Mouse (Mus musculus) B cell, adult 67 days (primary cell): ENCODE data around the gene Hid1. TPM values are rescaled to one million over a fixed set of nuclear protein-coding genes. Genes with fewer than 3 reads are reported as not detected.

ENCODE experiments used
- total RNA-seq, 2 experiments: library from RNA; stranded (reverse); gene quantifications; 4 replicates each; pipeline ENCODE4 v1.2.4; 2023

Gene Hid1
- total RNA-seq: under 1 TPM; 0.49 to 0.71 TPM

DNA sequence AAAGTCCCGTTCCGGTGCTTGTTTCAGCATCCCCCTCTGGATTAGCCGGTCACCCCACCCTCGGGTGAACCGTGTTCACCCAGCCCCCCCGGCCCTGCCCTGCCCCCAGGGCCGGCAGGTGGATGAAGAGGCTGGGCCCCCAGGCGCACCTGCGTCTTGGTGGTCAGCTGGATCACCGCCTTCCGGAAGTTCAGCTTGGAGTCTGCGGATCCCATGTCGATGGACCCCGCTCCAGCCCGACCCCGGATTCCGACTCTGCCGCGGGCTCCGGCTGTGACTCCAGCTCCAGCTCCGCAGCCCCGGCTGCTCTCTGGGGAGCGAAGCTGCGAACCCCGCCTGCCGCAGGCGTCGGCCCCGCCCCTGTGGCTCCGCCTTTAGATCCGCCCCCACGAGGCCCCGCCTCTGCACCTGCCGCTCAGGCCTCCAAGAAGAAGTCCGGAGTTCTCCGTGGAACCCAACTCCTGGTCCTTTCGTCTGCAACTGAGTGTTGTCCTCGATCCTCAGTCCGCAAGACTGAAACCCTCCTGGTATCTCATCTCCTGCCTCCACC, at the start of gene Hid1:
Gene Hid1 (minus strand): TSS at position 362 of the 550 bp plus-strand sequence.

GRCm38 (mm10) chr11:115403338-115404124, 36.0 kb upstream of the Hid1 start, which contains the start of gene Mrpl58:
Gene Mrpl58, plus strand, starts transcription at chr11:115403752.

DNA sequence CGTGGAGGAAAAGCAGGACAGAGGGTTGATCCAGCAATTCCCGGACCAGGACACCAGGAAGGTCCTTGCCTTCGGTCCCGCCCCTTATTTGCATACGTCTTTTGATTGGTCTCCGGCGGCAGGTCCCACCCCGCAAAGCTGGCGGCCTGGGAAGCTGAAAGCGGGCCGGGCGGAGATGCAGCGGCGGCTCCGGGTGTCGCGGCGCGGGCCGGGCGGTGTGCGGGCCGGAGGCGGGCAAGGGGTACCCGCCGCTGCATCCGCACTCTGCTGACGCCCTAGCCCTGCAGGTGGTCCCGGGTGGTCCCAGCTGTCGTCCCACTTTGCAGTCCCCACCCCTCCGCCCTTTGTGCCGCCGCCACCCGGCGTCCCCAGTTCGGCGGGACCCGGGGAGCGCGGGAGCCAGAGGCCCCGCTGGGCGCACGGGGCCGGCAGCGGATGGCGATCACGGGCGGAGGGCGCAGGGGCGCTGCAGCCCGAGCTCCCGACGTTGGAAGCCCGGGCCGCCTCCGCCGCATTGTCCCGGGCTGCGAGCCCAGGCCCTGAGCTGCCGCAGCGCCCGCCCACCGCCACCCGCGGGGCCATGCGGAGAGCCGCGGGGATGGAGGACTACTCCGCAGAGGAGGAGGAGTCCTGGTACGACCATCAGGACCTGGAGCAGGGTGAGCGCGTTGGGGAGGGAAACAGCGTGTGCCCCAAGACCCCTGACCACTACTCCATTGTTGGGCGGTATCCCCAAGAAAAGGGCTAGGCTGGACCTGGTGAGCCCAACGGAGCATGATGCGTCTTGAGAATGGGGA, 14.4 kb upstream of the Hid1 start, which contains the start of gene Cdr2l:
Gene Cdr2l (plus strand): TSS at position 174 of the 797 bp plus-strand sequence.

DNA sequence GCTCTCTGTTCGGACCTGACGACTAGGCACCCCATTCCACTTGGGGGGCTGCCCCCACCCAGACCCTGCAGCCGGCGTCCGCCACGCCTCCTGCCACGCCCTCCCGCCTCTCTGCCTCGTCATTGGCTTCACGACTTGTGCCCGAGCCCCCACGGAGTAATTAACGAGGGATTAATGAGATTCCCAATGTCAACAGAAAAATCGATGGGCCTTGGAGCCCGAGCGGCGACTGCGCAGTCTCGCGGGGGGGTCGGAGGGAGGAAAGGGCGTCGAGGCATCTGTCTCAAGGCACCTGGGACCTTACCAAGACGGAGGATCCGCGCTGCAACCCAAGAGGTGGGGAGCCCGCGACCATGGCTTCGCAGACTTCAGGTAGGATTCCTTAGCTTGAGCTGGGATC, 33.0 kb downstream of the Hid1 start, which contains the start of gene Otop3:
Gene Otop3 (plus strand): TSS at position 201 of the 400 bp plus-strand sequence.

DNA sequence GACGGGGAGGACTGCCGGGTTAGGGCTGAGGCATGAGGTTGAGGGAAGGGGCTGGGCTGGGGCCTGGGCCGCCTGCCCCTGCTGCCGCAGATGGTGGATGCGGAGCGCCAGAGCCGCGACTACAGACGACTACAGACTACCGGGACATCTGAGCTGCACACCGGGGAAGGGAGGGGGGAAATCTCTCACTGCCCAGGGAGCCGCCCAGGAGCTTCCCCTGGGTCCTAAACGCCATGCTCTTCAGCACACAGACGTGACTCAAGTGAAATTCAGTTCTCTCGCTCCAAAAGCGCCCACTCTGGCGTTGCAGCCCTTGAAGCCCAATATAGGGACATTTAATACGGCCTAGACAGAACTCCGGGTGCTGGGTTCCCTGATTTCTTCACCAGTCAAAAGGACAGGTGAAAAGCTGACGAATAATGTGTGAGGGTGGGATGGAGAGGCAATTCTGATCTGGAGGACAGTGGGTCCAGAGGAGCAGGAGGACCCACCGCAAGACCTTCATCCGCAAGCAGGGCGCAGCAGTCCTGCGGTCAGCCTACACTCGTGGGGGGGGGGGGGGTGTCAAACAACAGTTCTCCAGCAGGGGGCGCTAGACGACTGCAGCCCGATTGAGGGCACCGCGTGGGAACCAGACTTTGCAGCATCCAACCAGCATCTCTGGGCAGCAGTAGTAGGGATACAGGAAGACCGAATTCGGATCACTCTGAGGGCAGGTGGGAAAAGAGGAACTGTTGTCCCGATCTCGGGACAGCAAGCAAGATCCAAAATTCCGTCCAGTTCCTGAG, 45.5 kb downstream of the Hid1 start, which contains the start of gene Ush1g:
Gene Ush1g (minus strand): TSS at position 136 of the 788 bp plus-strand sequence.

GRCm38 (mm10) chr11:115306863-115307262, 60.7 kb downstream of the Hid1 start, which contains the start of gene Otop2:
Gene Otop2, plus strand, starts transcription at chr11:115307163.

Other genes starting within 250 kb of the Hid1 start
- gene Cd300lf, start 233.8 kb downstream of the Hid1 start, total RNA-seq: 10 to 100 TPM in 1 of 2 experiments, 1 to 10 TPM in 1; 6.3 to 12.4 TPM
- 10 to 100 TPM; 83.4 to 90.5 TPM for gene Slc9a3r1, start 204.4 kb downstream of the Hid1 start, total RNA-seq
- 10 to 100 TPM; 11.5 to 20.2 TPM for gene Tmem104, start 180.3 kb downstream of the Hid1 start, total RNA-seq
- gene Nat9, start 179.9 kb downstream of the Hid1 start, total RNA-seq: 10 to 100 TPM; 17.5 to 21.0 TPM
- not detected for gene Grin2c, start 100.5 kb downstream of the Hid1 start, total RNA-seq
- 10 to 100 TPM; 21.8 to 23.8 TPM for gene Fdxr, start 90.7 kb downstream of the Hid1 start, total RNA-seq
- under 1 TPM in 1 of 2 experiments, not detected in 1; 0.33 TPM for gene Fads6, start 70.1 kb downstream of the Hid1 start, total RNA-seq
- not detected for gene Otop2, start 60.6 kb downstream of the Hid1 start, total RNA-seq
- gene Ush1g, start 45.7 kb downstream of the Hid1 start, total RNA-seq: not detected
- not detected for gene Otop3, start 33.0 kb downstream of the Hid1 start, total RNA-seq
- gene Cdr2l, start 14.2 kb upstream of the Hid1 start, total RNA-seq: not detected
- 10 to 100 TPM; 45.7 to 47.3 TPM for gene Mrpl58, start 36.0 kb upstream of the Hid1 start, total RNA-seq
- 100 to 1,000 TPM; 178 to 191 TPM for gene Atp5h, start 52.2 kb upstream of the Hid1 start, total RNA-seq
- gene Kctd2, start 52.4 kb upstream of the Hid1 start, total RNA-seq: 10 to 100 TPM; 45.6 to 46.5 TPM
- not detected for gene Trim80, start 72.8 kb upstream of the Hid1 start, total RNA-seq
- gene Slc16a5, start 94.7 kb upstream of the Hid1 start, total RNA-seq: not detected
- 10 to 100 TPM; 12.8 to 17.2 TPM for gene Armc7, start 107.9 kb upstream of the Hid1 start, total RNA-seq
- gene Nt5c, start 124.1 kb upstream of the Hid1 start, total RNA-seq: 10 to 100 TPM; 80.8 to 91.6 TPM
- gene Jpt1, start 146.6 kb upstream of the Hid1 start, total RNA-seq: 100 to 1,000 TPM; 204 to 206 TPM
- gene Sumo2, start 168.5 kb upstream of the Hid1 start, total RNA-seq: 100 to 1,000 TPM; 259 to 284 TPM
- 10 to 100 TPM; 72.6 to 89.3 TPM for gene Nup85, start 196.7 kb upstream of the Hid1 start, total RNA-seq
- gene Mrps7, start 236.2 kb upstream of the Hid1 start, total RNA-seq: 10 to 100 TPM; 37.1 to 38.6 TPM
- 100 to 1,000 TPM; 103 to 115 TPM for gene Gga3, start 236.3 kb upstream of the Hid1 start, total RNA-seq
- 100 to 1,000 TPM; 267 to 291 TPM for gene Mif4gd, start 245.2 kb upstream of the Hid1 start, total RNA-seq